Mouse (Mus musculus) hindbrain, embryonic 14.5 days (tissue): ENCODE data around the gene Wdr25. TPM values are rescaled to one million over a fixed set of nuclear protein-coding genes. Genes with fewer than 3 reads are reported as not detected.

Experiments
- ATAC-seq: fragments of 200-750 bp; cut with Nextera tagmentation; 2 replicates; pipeline ENCODE4 v1.8.0; 2017; ENCODE audit warnings: moderate number of reproducible peaks, mild to moderate bottlenecking, moderate TSS enrichment, moderate library complexity; ENCODE audit not compliant: low FRiP score
- DNase-seq: peaks from one replicate; pipeline ENCODE4 v3.0.0-alpha.2; 2015; ENCODE audit warnings: low spot score
- H3K27ac ChIP-seq: fragments of 300-500 bp; sonication (generic); 2 replicates; pipeline ENCODE4 v1.5.1; 2014; ENCODE audit warnings: mild to moderate bottlenecking, moderate library complexity
- H3K27me3 ChIP-seq: fragments of 300-500 bp; sonication (generic); 2 replicates; pipeline ENCODE4 v1.6.1; 2014; ENCODE audit warnings: mild to moderate bottlenecking, low read length, mixed read lengths; ENCODE audit not compliant: control insufficient read depth, insufficient read depth
- H3K36me3 ChIP-seq: fragments of 300-500 bp; sonication (generic); replicated peaks from 2 replicates; pipeline ENCODE4 v1.6.1; 2014; ENCODE audit not compliant: control insufficient read depth, insufficient read depth
- H3K4me1 ChIP-seq: fragments of 300-500 bp; sonication (generic); replicated peaks from 2 replicates; pipeline ENCODE4 v1.6.1; 2014; ENCODE audit warnings: antibody characterized with exemption, low read length, mixed read lengths; ENCODE audit not compliant: control insufficient read depth, insufficient read depth
- H3K4me2 ChIP-seq: fragments of 300-500 bp; sonication (generic); replicated peaks from 2 replicates; pipeline ENCODE4 v1.6.1; 2014; ENCODE audit warnings: mild to moderate bottlenecking, moderate library complexity
- H3K4me3 ChIP-seq: fragments of 300-500 bp; sonication (generic); replicated peaks from 2 replicates; pipeline ENCODE4 v1.5.1; 2014; ENCODE audit warnings: mild to moderate bottlenecking, low read length
- H3K9ac ChIP-seq: fragments of 300-500 bp; sonication (generic); 2 replicates; pipeline ENCODE4 v1.6.1; 2014
- H3K9me3 ChIP-seq: fragments of 300-500 bp; sonication (generic); 2 replicates; pipeline ENCODE4 v1.6.1; 2016; ENCODE audit warnings: low read length; ENCODE audit not compliant: control insufficient read depth
- WGBS: fragments of 180-500 bp; shearing (Covaris S2); extraction: QIAGEN DNeasy Blood & Tissue Kit; methylation state at CpG from one replicate; pipeline ENCODE4 v1.1.7; 2014; 5-methylcytosine and 5-hydroxymethylcytosine counted together
- polyA plus RNA-seq: library from polyadenylated mRNA; unstranded; fragments of >200 nt; fragmentation: Nextera tagmentation; extraction: Ambion mirVana; gene quantifications from 2 replicates; pipeline ENCODE4 v1.2.1, GENCODE M21; 2014

The Wdr25 gene
- polyA plus RNA-seq, 1 experiment from 2014 or later = 4.0 TPM

DNA sequence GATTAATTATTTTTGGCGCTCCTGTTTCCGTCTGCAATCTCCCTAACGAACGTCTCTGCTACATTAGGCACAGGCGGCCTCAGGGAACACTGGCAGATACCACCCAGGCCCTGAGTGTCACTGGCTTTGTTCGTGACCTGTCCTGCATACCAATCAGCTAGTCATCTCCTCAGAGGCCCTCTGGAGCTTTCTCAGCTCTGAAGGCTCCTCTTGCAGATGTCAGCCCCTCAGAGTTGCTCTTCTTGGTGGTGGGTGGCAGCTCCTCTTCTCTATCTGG, 89.2 kb downstream of the Wdr25 start:
- H3K4me3 ChIP-seq = no peak overlapping the region
- H3K4me2 ChIP-seq = no peak overlapping the region
- H3K27me3 ChIP-seq = no peaks in the 10 kb centered on the region
- no peak overlapping the region for H3K9ac ChIP-seq
- H3K4me1 ChIP-seq = peaks cover 35% of the 10 kb centered on the region
- H3K27ac ChIP-seq = 0 out of 2 replicates have a peak overlapping the region, but pooled peaks have one; percentile 26
- 24% methylated on average over 6 of the region's 6 CpGs for WGBS
- DNase-seq (no peak), ATAC-seq (no peak; the same call in 1 of the 2 replicates)
- no peaks in the 10 kb centered on the region for H3K36me3 ChIP-seq
- no peaks in the 10 kb centered on the region for H3K9me3 ChIP-seq

DNA sequence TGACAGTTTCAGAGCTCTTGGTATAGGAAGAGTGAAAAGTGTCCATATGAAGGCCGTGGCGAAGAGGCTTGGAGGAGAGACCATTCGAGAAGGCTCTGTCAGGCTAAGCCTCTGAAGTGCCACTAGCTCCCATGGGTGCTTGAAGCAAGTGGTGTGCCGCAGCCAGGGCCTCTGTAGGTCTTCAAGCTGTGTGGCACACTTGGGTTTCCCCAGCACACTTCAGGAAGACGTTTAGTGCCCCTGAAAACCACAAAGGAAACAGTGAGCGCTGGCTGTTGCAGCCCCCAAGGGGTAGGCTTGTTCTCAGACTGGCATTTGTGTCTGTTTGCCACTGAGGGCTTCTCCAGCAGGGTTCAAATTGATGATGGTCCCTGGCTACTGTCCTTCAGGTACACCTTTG, 90.1 kb downstream of the Wdr25 start:
- Histone ChIP-seq H3K4me1 (peaks cover 35% of the 10 kb centered on the region), H3K9me3 (no peaks in the 10 kb centered on the region), H3K4me3 (no peak overlapping the region), H3K9ac (no peak overlapping the region), H3K27ac (no peak overlapping the region), H3K4me2 (no peak overlapping the region), H3K27me3 (no peaks in the 10 kb centered on the region), H3K36me3 (no peaks in the 10 kb centered on the region)
- ATAC-seq (no peak), DNase-seq (no peak)
- 92% methylated on average over 6 of the region's 6 CpGs for WGBS

DNA sequence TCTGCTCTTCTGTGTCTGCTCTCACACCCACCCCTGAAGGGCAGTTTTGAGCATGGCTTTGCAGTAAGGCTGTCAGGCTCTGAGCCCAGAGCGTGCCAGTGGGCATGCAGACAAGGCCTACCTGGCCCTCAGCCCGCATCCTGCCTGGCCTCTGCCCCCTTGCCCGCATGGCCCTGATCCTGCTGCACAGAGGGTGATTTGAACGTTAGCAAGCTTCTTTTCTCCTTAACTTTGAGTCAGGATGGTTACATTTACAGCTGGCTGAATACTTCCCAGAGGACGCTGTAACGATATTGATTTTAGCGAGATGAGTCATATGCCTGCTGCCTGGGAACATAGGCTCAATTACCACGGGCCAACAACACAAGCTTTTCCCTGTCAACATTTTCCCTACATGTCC, 91.0 kb downstream of the Wdr25 start:
- Histone ChIP-seq H3K9me3 (no peaks in the 10 kb centered on the region), H3K4me3 (no peak overlapping the region), H3K4me1 (peaks cover 28% of the 10 kb centered on the region), H3K27me3 (no peaks in the 10 kb centered on the region), H3K9ac (no peak overlapping the region), H3K27ac (no peak overlapping the region; the same call in 1 of the 2 replicates), H3K4me2 (no peak overlapping the region), H3K36me3 (no peaks in the 10 kb centered on the region)
- ATAC-seq = no peak
- DNase-seq = no peak
- WGBS = 52% methylated on average over 8 of the region's 8 CpGs

DNA sequence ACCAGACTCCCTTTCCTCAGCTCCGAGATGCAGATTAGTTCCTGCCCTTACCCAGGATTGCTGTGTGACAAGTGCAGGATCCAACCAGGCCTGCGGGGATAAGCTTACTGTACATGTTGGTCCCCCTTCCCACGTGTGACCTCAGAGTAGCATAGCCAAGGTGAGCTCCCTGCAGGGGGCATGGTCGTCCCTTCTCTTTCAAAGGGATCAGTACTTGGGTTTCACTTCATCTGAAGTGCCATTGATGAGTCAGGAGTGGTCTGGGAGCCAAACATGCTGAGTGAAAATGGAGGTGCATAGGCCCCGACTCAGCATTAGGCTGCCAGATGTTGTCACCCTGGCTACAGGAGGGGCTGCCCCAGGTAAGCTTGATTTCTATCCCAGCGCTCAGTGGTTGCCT, 91.6 kb downstream of the Wdr25 start:
- Histone ChIP-seq H3K9ac (no peak overlapping the region), H3K9me3 (no peaks in the 10 kb centered on the region), H3K4me3 (no peak overlapping the region), H3K27me3 (no peaks in the 10 kb centered on the region), H3K4me2 (no peak overlapping the region), H3K27ac (no peak overlapping the region), H3K4me1 (peaks cover 24% of the 10 kb centered on the region), H3K36me3 (no peaks in the 10 kb centered on the region)
- ATAC-seq (no peak), DNase-seq (no peak)
- WGBS = 84% methylated on average over 6 of the region's 6 CpGs

DNA sequence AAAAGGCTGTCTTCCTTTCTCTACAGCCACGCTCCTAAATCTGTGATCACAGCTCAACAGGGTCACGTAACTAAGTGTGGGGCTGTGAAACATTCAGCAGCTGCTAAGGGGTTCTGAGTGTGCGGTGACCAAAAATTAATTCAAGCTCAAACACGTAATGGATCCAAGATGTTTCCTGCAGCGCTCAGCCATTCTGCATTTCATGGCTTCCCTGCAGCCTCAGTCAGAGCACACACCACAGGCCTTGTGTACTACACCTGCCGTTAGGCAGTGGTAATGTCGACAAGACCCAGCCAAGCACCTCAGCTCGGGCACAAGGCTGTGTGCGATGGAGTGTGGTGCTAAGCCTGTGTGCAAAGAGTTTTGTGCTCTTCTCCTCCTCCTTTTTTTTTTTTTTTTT, 94.0 kb downstream of the Wdr25 start:
- Histone ChIP-seq H3K9me3 (no peaks in the 10 kb centered on the region), H3K4me3 (no peak overlapping the region), H3K36me3 (no peaks in the 10 kb centered on the region), H3K4me2 (no peak overlapping the region), H3K27me3 (no peaks in the 10 kb centered on the region), H3K27ac (no peak overlapping the region), H3K4me1 (peaks cover 13% of the 10 kb centered on the region), H3K9ac (no peak overlapping the region)
- 81% methylated on average over 9 of the region's 9 CpGs for WGBS
- ATAC-seq (no peak), DNase-seq (no peak)

DNA sequence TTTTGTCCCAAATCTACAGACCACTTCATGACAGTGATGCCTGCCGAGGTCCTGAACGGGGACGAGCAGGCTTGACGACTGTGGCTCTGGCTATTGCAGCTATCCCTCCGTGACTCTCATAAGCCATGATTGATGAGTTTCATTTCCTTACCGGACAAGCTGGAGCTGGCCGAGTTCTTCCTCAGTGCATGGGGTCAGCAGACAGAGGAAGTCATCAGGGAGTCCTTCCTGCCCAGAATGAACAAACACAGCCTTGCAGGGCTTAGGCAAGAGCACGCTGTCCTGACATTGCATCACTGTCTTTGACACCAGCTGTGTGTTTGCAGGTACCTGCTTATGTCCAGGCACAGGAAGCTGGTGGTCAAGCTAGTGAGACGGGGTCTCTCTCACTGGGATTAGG, 97.0 kb downstream of the Wdr25 start:
- no peak for ATAC-seq
- no peaks in the 10 kb centered on the region for H3K36me3 ChIP-seq
- 54% methylated on average over 9 of the region's 9 CpGs for WGBS

DNA sequence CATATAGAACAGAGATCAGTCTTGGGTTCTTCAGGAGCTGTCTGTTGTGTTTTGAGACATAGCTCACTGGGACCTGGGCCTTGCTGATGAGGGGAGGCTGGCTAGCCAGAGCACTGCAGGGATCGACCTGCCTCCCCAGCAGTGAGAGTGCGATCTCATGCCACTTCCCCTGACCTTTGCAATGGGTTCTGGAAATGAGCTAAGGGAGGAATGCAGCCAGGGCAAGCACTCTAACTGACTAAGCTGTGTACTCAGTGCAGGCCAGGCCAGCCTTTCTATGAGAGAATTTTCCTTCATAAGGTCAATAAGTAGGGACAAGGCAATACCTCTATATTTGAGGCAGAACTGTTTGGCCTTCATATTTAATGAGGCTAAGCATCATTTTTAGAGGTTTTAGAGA, 99.6 kb downstream of the Wdr25 start:
- H3K9me3 ChIP-seq = no peaks in the 10 kb centered on the region
- ATAC-seq (no peak), DNase-seq (no peak)
- H3K4me2 ChIP-seq = no peak overlapping the region
- H3K9ac ChIP-seq = no peak overlapping the region
- H3K4me3 ChIP-seq = no peak overlapping the region
- peaks cover 18% of the 10 kb centered on the region for H3K4me1 ChIP-seq
- 82% methylated on average over 2 of the region's 2 CpGs for WGBS
- no peak overlapping the region for H3K27ac ChIP-seq
- H3K36me3 ChIP-seq = no peaks in the 10 kb centered on the region
- no peaks in the 10 kb centered on the region for H3K27me3 ChIP-seq

More for the DNA sequence above, 97.0 kb downstream of the Wdr25 start:
- Histone ChIP-seq H3K9me3 (no peaks in the 10 kb centered on the region), H3K27me3 (no peaks in the 10 kb centered on the region), H3K27ac (no peak overlapping the region), H3K4me3 (no peak overlapping the region), H3K4me1 (peaks cover 7% of the 10 kb centered on the region), H3K4me2 (no peak overlapping the region), H3K9ac (no peak overlapping the region)
- DNase-seq = no peak

DNA sequence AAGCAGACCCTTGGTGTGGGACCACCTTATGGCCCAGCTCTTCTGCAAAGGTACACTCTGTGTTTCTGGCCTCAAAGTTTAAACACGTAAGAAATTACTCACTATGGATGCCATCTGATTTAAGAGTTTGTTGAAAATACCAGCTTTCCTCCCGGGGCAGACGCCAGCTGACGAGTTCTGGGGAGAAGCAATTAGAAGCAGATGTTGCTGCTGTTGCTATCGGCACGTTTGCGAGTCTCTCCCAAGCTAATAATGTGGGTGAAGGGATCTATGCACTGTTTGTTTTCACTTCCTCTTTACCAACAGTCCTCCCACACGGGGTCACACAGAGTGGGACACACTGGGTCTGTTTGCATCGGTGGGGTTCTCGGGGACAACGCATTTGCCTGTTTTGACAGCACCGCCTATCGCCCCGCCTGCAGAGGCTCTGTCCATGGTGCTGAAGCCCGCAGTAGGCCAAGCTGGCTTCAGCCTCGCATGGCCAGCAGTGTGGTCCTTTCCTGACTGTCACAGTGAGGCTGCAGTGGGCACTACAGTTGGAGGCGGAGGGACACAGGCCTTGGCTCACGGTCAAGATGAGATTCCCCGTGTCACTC, 101.1 kb downstream of the Wdr25 start:
- 12% methylated on average over 19 of the region's 19 CpGs for WGBS
- peaks cover 19% of the 10 kb centered on the region for H3K4me1 ChIP-seq
- DNase-seq = peak; percentile 74
- ATAC-seq = no peak
- no peaks in the 10 kb centered on the region for H3K27me3 ChIP-seq
- H3K4me3 ChIP-seq = no peak overlapping the region
- H3K4me2 ChIP-seq = no peak overlapping the region
- no peak overlapping the region for H3K9ac ChIP-seq
- no peaks in the 10 kb centered on the region for H3K36me3 ChIP-seq
- no peak overlapping the region for H3K27ac ChIP-seq
- no peaks in the 10 kb centered on the region for H3K9me3 ChIP-seq

DNA sequence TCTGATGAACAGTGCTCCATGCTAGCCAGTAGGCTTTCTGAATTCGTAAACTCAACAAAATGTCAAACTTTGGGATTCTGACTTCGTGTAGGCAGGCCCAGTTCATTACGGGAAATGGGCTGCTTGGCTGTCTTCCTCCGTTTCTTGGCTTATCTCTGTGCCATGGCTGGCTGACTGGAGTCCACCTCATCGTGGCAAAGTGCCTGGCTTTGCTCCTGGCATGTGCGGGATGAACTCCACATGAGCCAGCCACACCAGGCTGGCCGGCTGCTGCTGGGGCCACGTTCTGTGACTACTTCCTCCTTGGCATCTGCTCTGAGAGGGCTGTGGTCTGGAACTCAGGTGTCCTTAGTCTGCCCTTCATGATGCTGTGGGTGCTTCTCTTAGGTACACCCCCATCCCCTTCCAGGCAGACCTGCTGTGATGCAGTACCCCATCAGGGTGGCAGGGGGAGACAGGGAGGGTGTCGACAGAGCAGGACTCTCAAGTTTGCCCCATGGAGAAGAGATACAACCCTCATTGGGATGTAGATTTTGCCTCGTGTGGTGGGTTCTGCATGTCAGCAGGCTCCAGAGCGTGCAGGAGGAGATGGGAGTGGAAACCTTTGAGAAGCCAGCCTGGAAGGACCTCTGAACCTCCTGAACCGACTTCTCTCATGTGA, 102.7 kb downstream of the Wdr25 start:
- H3K36me3 ChIP-seq = no peaks in the 10 kb centered on the region
- ATAC-seq (no peak), DNase-seq (no peak)
- no peak overlapping the region for H3K4me3 ChIP-seq
- no peaks in the 10 kb centered on the region for H3K9me3 ChIP-seq
- peaks cover 19% of the 10 kb centered on the region for H3K4me1 ChIP-seq
- no peak overlapping the region for H3K27ac ChIP-seq
- H3K4me2 ChIP-seq = no peak overlapping the region
- 77% methylated on average over 12 of the region's 12 CpGs for WGBS
- H3K9ac ChIP-seq = no peak overlapping the region
- H3K27me3 ChIP-seq = no peaks in the 10 kb centered on the region

DNA sequence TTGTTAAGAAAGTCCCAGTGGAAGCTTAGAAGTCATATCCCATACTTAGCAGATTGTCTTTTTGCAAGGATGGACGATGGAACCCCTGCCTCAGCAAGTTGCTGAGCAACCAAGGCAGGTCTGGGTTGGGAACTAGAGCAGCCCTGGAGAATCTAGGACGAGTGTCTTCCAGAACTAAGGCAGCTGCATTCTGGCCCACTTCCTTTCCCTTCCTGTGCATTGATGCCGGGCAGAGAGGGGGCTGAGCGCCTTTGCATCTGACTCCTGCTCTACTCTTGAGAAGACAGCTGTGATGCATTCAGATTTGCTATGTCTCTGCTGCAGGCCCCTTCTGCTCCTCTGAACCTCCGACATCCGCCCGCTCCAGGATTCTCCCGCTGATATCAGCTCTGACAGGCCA, 103.8 kb downstream of the Wdr25 start:
- H3K9ac ChIP-seq = no peak overlapping the region
- H3K4me3 ChIP-seq = no peak overlapping the region
- no peak for ATAC-seq
- peaks cover 19% of the 10 kb centered on the region for H3K4me1 ChIP-seq
- 62% methylated on average over 8 of the region's 8 CpGs for WGBS
- no peaks in the 10 kb centered on the region for H3K36me3 ChIP-seq
- no peak for DNase-seq
- H3K27me3 ChIP-seq = no peaks in the 10 kb centered on the region
- no peak overlapping the region for H3K27ac ChIP-seq
- no peak overlapping the region for H3K4me2 ChIP-seq
- no peaks in the 10 kb centered on the region for H3K9me3 ChIP-seq
